Mouse (Mus musculus) MEL (cell line): ENCODE measurements at regions not wholly inside any gene's neighbourhood (a gene's known extent, or its start where the extent isn't known, plus 50 kb on each side); places are given as distances from the start of the nearest gene placed in this dataset.

Experiments used
- BHLHE40 ChIP-seq: IDR thresholded peaks from 2 replicates; pipeline ENCODE4 v1.6.1; 2012; ENCODE audit warnings: low read depth, mild to moderate bottlenecking, inconsistent platforms, low read length, improper control_type of control experiment, borderline replicate concordance
- CTCF ChIP-seq, 3 experiments: IDR thresholded peaks in 2 of 3; conservative IDR thresholded peaks in 1 of 3; 2 replicates each; pipeline ENCODE4 v1.5.1; 2011 to 2012; ENCODE audit warnings: low read length in 3 of 3, low read depth in 2 of 3, mild to moderate bottlenecking in 2 of 3, improper control_type of control experiment in 1 of 3, inconsistent platforms in 1 of 3, mixed read lengths in 1 of 3, moderate library complexity in 1 of 3; ENCODE audit not compliant: control insufficient read depth in 1 of 3, insufficient read depth in 1 of 3, poor library complexity in 1 of 3, severe bottlenecking in 1 of 3
- ELF1 ChIP-seq: IDR thresholded peaks from 2 replicates; pipeline ENCODE4 v1.6.1; 2014; ENCODE audit warnings: low read depth, mild to moderate bottlenecking, inconsistent platforms, low read length, improper control_type of control experiment, moderate library complexity
- EP300 ChIP-seq, 2 experiments: IDR thresholded peaks; 2 replicates each; pipeline ENCODE4 v1.6.1; 2011; ENCODE audit warnings: improper control_type of control experiment in 2 of 2, low read length in 2 of 2, low read depth in 1 of 2, mild to moderate bottlenecking in 1 of 2
- GATA1 ChIP-seq: IDR thresholded peaks from 2 replicates; pipeline ENCODE4 v1.6.1; 2011; ENCODE audit warnings: low read depth, low read length, improper control_type of control experiment
- JUND ChIP-seq: IDR thresholded peaks from 2 replicates; pipeline ENCODE4 v1.6.1; 2011; ENCODE audit warnings: low read depth, mild to moderate bottlenecking, improper control_type of control experiment, low read length
- KAT2A ChIP-seq: conservative IDR thresholded peaks from 2 replicates; pipeline ENCODE4 v1.6.1; 2012; ENCODE audit warnings: low read depth, low read length, improper control_type of control experiment, inconsistent platforms
- MAX ChIP-seq: IDR thresholded peaks from 2 replicates; pipeline ENCODE4 v1.6.1; 2011; ENCODE audit warnings: low read length, improper control_type of control experiment
- MXI1 ChIP-seq: IDR thresholded peaks from 2 replicates; pipeline ENCODE4 v1.6.1; 2011; ENCODE audit warnings: mild to moderate bottlenecking, low read depth, low read length, improper control_type of control experiment
- POLR2A ChIP-seq, 2 experiments: IDR thresholded peaks; 2 replicates each; pipeline ENCODE4 v1.6.1; 2011 to 2012; ENCODE audit warnings: low read length in 2 of 2, mild to moderate bottlenecking in 2 of 2, control low read depth in 1 of 2, improper control_type of control experiment in 1 of 2, low read depth in 1 of 2, moderate library complexity in 1 of 2; ENCODE audit not compliant: control insufficient read depth in 1 of 2, insufficient read depth in 1 of 2, poor library complexity in 1 of 2
- POLR2AphosphoS2 ChIP-seq: IDR thresholded peaks from 2 replicates; pipeline ENCODE4 v1.6.1; 2011; ENCODE audit warnings: low read length, improper control_type of control experiment
- TBP ChIP-seq: IDR thresholded peaks from 2 replicates; pipeline ENCODE4 v1.8.0; 2011; ENCODE audit warnings: low read depth, low read length, improper control_type of control experiment
- UBTF ChIP-seq: IDR thresholded peaks from 2 replicates; pipeline ENCODE4 v1.6.1; 2012; ENCODE audit warnings: low read depth, mild to moderate bottlenecking, inconsistent platforms, low read length, improper control_type of control experiment, moderate library complexity, borderline replicate concordance; ENCODE audit not compliant: insufficient read depth
- USF1 ChIP-seq: IDR thresholded peaks from 2 replicates; pipeline ENCODE4 v1.6.1; 2014; ENCODE audit warnings: low read depth, mild to moderate bottlenecking, inconsistent platforms, low read length, improper control_type of control experiment, moderate library complexity

DNA sequence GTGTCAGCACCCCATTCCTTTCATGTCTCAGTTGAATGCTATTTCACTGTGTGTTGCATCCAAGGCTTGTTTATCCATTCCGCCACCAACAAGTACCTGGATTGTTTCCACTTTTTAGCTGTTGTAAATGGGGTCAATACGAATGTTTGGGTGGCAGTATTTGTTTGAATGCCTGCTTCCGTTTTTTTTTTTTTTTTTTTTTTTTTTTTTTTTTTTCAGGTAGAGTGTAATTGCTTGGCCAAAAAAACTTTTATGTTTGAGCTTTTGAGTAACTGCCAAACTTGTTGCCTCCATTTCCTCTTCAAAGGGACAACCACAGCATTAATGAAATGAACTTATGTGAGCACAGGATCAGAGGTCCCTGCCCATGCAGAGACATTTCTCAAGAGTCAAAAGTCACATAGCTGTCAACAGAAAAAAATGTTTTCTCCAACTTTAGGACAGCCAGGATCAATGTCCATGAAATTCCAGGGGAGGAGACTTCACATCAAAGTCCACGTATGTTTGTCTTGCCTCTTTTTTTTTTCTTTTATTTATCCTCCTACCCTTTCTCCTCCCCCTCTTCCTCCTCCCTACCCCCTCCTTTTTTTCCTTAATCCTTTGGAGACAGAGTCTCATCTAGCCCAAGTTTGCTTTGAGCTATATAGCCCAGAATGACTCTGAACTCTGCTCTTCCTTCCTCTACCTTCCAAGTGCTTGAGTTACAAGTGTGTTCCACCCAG lies 56.5 kb upstream of the Ugp2 start:
- TF ChIP-seq CTCF (IDR thresholded peaks at IDR 0.05 in 2 of 3, conservative IDR thresholded peaks at IDR 0.05 in 1 of 3; ENCODE audit: control insufficient read depth in 1 of 3, insufficient read depth in 1 of 3, low read depth in 2 of 3, low read length in 3 of 3, poor library complexity in 1 of 3, severe bottlenecking in 1 of 3) (no peak), GATA1 (no peak), KAT2A (no peak), EP300 (IDR thresholded peaks at IDR 0.05; ENCODE audit: low read depth in 1 of 2, low read length in 2 of 2) (no peak), POLR2A (IDR thresholded peaks at IDR 0.05; ENCODE audit: control insufficient read depth in 1 of 2, insufficient read depth in 1 of 2, low read depth in 1 of 2, low read length in 2 of 2, poor library complexity in 1 of 2) (no peak), TBP (no peak), JUND (no peak), ELF1 (no peak), UBTF (no peak), USF1 (no peak), MXI1 (no peak), POLR2AphosphoS2 (no peak), BHLHE40 (no peak), MAX (no peak)
